ENCODE assay signal across 8 mouse cellular contexts in genomic region chr2:75981440-75982081, GRCm38 (mm10). TPM values are rescaled to one million over a fixed set of nuclear protein-coding genes. Genes with fewer than 3 reads are reported as not detected.
A peak's percentile ranks its signal among the peaks of the same experiment; 100 is the strongest.
DNase-seq lines count a peak whose midpoint lies in the region; ATAC-seq and TF ChIP-seq lines count a peak whose summit lies in the region.
"Not testable (repeated sequence)": the region's sequence is repeated elsewhere in the genome, so short reads cannot be mapped to it uniquely, and the experiment has no call there.

Gene Ttc30a1, minus strand, starts transcription at chr2:75981967.

- not testable (repeated sequence) for H3K36me3 ChIP-seq in E14TG2a.4 (ENCODE audit: insufficient read depth, low read length); forebrain, embryonic 16.5 days (ENCODE audit: control insufficient read depth, insufficient read depth); liver, embryonic 15.5 days (replicated peaks); stomach, embryonic 14.5 days (ENCODE audit: control insufficient read depth, insufficient read depth, low read length)

- intact Hi-C loops in heart, postnatal 25 days (cut with DNase I), result not testable (repeated sequence)

- not testable (repeated sequence) for H3K9me3 ChIP-seq in E14TG2a.4 (ENCODE audit: low read length); forebrain, embryonic 16.5 days (ENCODE audit: control insufficient read depth, low read length); liver, embryonic 15.5 days (replicated peaks); stomach, embryonic 14.5 days (ENCODE audit: control insufficient read depth, low read depth, low read length)

- 3% methylated on average over 30 of the region's 34 CpGs for WGBS in forebrain, embryonic 16.5 days
- WGBS in large intestine, adult 2 months, result 4% methylated on average over 34 of the region's 34 CpGs
- WGBS in liver, embryonic 15.5 days (ENCODE audit: insufficient replicate concordance), result 3% methylated on average over 33 of the region's 34 CpGs
- WGBS in stomach, embryonic 14.5 days, result 1% methylated on average over 29 of the region's 34 CpGs

- not testable (repeated sequence) for TF ChIP-seq CTCF in E14TG2a.4 (conservative IDR thresholded peaks at IDR 0.05; ENCODE audit: low read length)

- peak within 1 kb of the TSS; percentile 63 for H3K9ac ChIP-seq in forebrain, embryonic 16.5 days (replicated peaks; ENCODE audit: low read depth, low read length)
- peak within 1 kb of the TSS; percentile 32; the same call in 1 of the 2 replicates for H3K9ac ChIP-seq in liver, embryonic 15.5 days
- peak within 1 kb of the TSS; percentile 33 for H3K9ac ChIP-seq in stomach, embryonic 14.5 days (replicated peaks; ENCODE audit: low read depth, low read length)

- peaks cover 12% of the 10 kb centered on the region for H3K4me1 ChIP-seq in E14TG2a.4 (replicated peaks; ENCODE audit: low read depth, low read length)
- H3K4me1 ChIP-seq in forebrain, embryonic 16.5 days (replicated peaks; ENCODE audit: control insufficient read depth, insufficient read depth, low read length); liver, embryonic 15.5 days (replicated peaks); stomach, embryonic 14.5 days (ENCODE audit: control insufficient read depth, insufficient read depth, low read length): not testable (repeated sequence)

- DNase-seq in cerebellum, adult 11-12 months, result peak; percentile 72
- peak; percentile 55 for DNase-seq in heart, postnatal 25 days (ENCODE audit: low spot score)
- DNase-seq in large intestine, adult 2 months (ENCODE audit: low read depth, low spot score), result peak; percentile 92
- peak; percentile 90 for DNase-seq in neural tube, embryonic 10.5 days (ENCODE audit: extremely low spot score, low spot score)

- ATAC-seq in forebrain, embryonic 16.5 days, result peak; percentile 83
- ATAC-seq in liver, embryonic 15.5 days (ENCODE audit: insufficient read depth), result peak; percentile 68
- peak; percentile 59; the same call in 1 of the 2 replicates for ATAC-seq in stomach, embryonic 14.5 days (ENCODE audit: insufficient number of reproducible peaks, insufficient read depth, low FRiP score, low read depth)

- peak within 1 kb of the TSS; percentile 70 for H3K4me2 ChIP-seq in forebrain, embryonic 16.5 days (ENCODE audit: low read length)
- peak within 1 kb of the TSS; percentile 75 for H3K4me2 ChIP-seq in liver, embryonic 15.5 days
- H3K4me2 ChIP-seq in stomach, embryonic 14.5 days (replicated peaks; ENCODE audit: low read depth, low read length), result peak within 1 kb of the TSS; percentile 56

- H3K27ac ChIP-seq in forebrain, embryonic 16.5 days (ENCODE audit: low read length); liver, embryonic 15.5 days (replicated peaks): not testable (repeated sequence)
- H3K27ac ChIP-seq in stomach, embryonic 14.5 days (ENCODE audit: low read length), result peak within 1 kb of the TSS; percentile 28; the same call in 1 of the 2 replicates

- peak within 1 kb of the TSS; percentile 74 for H3K4me3 ChIP-seq in E14TG2a.4 (replicated peaks; ENCODE audit: low read length)
- H3K4me3 ChIP-seq in forebrain, embryonic 16.5 days (replicated peaks; ENCODE audit: low read length), result peak within 1 kb of the TSS; percentile 68
- H3K4me3 ChIP-seq in liver, embryonic 15.5 days (replicated peaks), result peak within 1 kb of the TSS; percentile 60
- H3K4me3 ChIP-seq in stomach, embryonic 14.5 days (ENCODE audit: low read depth, low read length), result peak within 1 kb of the TSS; percentile 41

- H3K27me3 ChIP-seq in E14TG2a.4 (ENCODE audit: insufficient read depth, low read length); forebrain, embryonic 16.5 days (replicated peaks; ENCODE audit: control insufficient read depth, insufficient read depth, low read length); liver, embryonic 15.5 days; stomach, embryonic 14.5 days (ENCODE audit: control insufficient read depth, insufficient read depth, low read length): not testable (repeated sequence)

RNA-seq across cellular contexts. Expression of gene Ttc30a1, which starts in this region (rescaled TPM):
- polyA plus RNA-seq in forebrain, embryonic 16.5 days (2015; fragmentation: Nextera tagmentation; extraction: Ambion mirVana), result 7.4 and 8.4 TPM in 2 replicates
- 1 to 10 TPM; 3.0 to 3.2 TPM for total RNA-seq in heart, postnatal 25 days (2021)
- polyA plus RNA-seq in large intestine, adult 2 months (2012; rRNA removed), result 1.8 TPM in 2 replicates
- polyA plus RNA-seq in liver, embryonic 15.5 days (2015; fragmentation: Nextera tagmentation; extraction: Ambion mirVana), result 0.98 and 1.1 TPM in 2 replicates
- 7.8 and 8.2 TPM in 2 replicates for polyA plus RNA-seq in stomach, embryonic 14.5 days (2014; fragmentation: Nextera tagmentation; extraction: Ambion mirVana)
